Mouse (Mus musculus): ENCODE results near the gene Lrrc17. TPM values are rescaled to one million over a fixed set of nuclear protein-coding genes. Genes with fewer than 3 reads are reported as not detected.

Lrrc17 gene
- total and polyA plus RNA-seq, 2 experiments from 2014 or later: 3.1 to 7.9 TPM

GRCm38 (mm10) chr5:21500941-21501340 is 42.4 kb upstream of the Lrrc17 start:
- ATAC-seq (peak; percentile 84), DNase-seq (peak; percentile 62)
- no peaks in the 10 kb centered on the region for H3K36me3 ChIP-seq (ENCODE audit: insufficient read depth)
- no peaks in the 10 kb centered on the region; the same call in 1 of the 2 replicates for H3K4me1 ChIP-seq (ENCODE audit: insufficient read depth)
- H3K27me3 ChIP-seq (ENCODE audit: insufficient read depth, low read length): no peaks in the 10 kb centered on the region
- H3K27ac ChIP-seq (ENCODE audit: low read depth, low read length): no peak overlapping the region
- no peak for TF ChIP-seq CTCF (IDR thresholded peaks at IDR 0.05; ENCODE audit: low read depth)
- no peak overlapping the region for H3K4me2 ChIP-seq (ENCODE audit: low read depth)
- H3K4me3 ChIP-seq (ENCODE audit: low read depth, low read length): no peak overlapping the region
- WGBS: 59% methylated on average over 2 of the region's 2 CpGs
- no peak overlapping the region for H3K9ac ChIP-seq
- no peaks in the 10 kb centered on the region for H3K9me3 ChIP-seq (ENCODE audit: low read length)

- DNase-seq (no peak), ATAC-seq (no peak)
- no peaks in the 10 kb centered on the region for H3K27me3 ChIP-seq (ENCODE audit: insufficient read depth, low read length)
- H3K4me2 ChIP-seq (ENCODE audit: low read depth): no peak overlapping the region
- no peak for TF ChIP-seq CTCF (IDR thresholded peaks at IDR 0.05; ENCODE audit: low read depth)
- H3K9me3 ChIP-seq (ENCODE audit: low read length): no peaks in the 10 kb centered on the region
- no peaks in the 10 kb centered on the region; the same call in 1 of the 2 replicates for H3K4me1 ChIP-seq (ENCODE audit: insufficient read depth)
- no peak overlapping the region for H3K9ac ChIP-seq
- no peak overlapping the region for H3K27ac ChIP-seq (ENCODE audit: low read depth, low read length)
- WGBS: 86% methylated on average over 13 of the region's 13 CpGs
- no peaks in the 10 kb centered on the region for H3K36me3 ChIP-seq (ENCODE audit: insufficient read depth)
- no peak overlapping the region for H3K4me3 ChIP-seq (ENCODE audit: low read depth, low read length)
Measured at GRCm38 (mm10) chr5:21502936-21503610, 40.3 kb upstream of the Lrrc17 start.

DNA sequence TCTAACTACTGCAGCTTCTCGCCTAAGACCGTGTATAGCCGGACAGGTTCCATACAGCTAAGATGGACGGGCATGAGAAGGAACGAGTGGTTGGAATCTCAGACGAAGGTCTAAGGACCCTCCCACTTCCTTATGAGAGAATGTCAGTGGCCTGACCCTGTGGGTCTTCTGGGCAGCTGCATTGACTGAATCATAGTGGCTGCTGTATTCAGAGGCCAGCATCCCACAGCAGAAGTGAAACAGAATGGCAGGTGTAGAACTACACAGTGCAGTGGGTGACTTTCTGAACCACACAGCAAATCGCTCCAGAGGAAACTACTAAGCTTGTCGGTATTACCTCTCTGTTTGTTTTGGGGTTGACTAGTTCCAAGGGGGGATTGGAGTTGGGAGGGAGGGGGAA is 38.2 kb upstream of the Lrrc17 start:
- H3K4me1 ChIP-seq (ENCODE audit: insufficient read depth): no peaks in the 10 kb centered on the region; the same call in 1 of the 2 replicates
- 91% methylated on average over 8 of the region's 8 CpGs for WGBS
- H3K4me2 ChIP-seq (ENCODE audit: low read depth): no peak overlapping the region
- TF ChIP-seq CTCF (IDR thresholded peaks at IDR 0.05; ENCODE audit: low read depth): no peak
- H3K9ac ChIP-seq: no peak overlapping the region
- no peaks in the 10 kb centered on the region for H3K9me3 ChIP-seq (ENCODE audit: low read length)
- DNase-seq (no peak), ATAC-seq (no peak)
- H3K4me3 ChIP-seq (ENCODE audit: low read depth, low read length): no peak overlapping the region
- H3K36me3 ChIP-seq (ENCODE audit: insufficient read depth): no peaks in the 10 kb centered on the region
- H3K27ac ChIP-seq (ENCODE audit: low read depth, low read length): no peak overlapping the region
- no peaks in the 10 kb centered on the region for H3K27me3 ChIP-seq (ENCODE audit: insufficient read depth, low read length)

GRCm38 (mm10) chr5:21506887-21507286 is 36.5 kb upstream of the Lrrc17 start:
- Histone ChIP-seq H3K4me1 (ENCODE audit: insufficient read depth) (no peaks in the 10 kb centered on the region), H3K9ac (no peak overlapping the region), H3K9me3 (ENCODE audit: low read length) (no peaks in the 10 kb centered on the region), H3K27ac (ENCODE audit: low read depth, low read length) (no peak overlapping the region), H3K4me2 (ENCODE audit: low read depth) (no peak overlapping the region), H3K27me3 (ENCODE audit: insufficient read depth, low read length) (no peaks in the 10 kb centered on the region), H3K4me3 (ENCODE audit: low read depth, low read length) (no peak overlapping the region), H3K36me3 (ENCODE audit: insufficient read depth) (no peaks in the 10 kb centered on the region)
- no peak for TF ChIP-seq CTCF (IDR thresholded peaks at IDR 0.05; ENCODE audit: low read depth)
- ATAC-seq (no peak), DNase-seq (no peak)
- 88% methylated on average over 1 of the region's 1 CpGs for WGBS

DNA sequence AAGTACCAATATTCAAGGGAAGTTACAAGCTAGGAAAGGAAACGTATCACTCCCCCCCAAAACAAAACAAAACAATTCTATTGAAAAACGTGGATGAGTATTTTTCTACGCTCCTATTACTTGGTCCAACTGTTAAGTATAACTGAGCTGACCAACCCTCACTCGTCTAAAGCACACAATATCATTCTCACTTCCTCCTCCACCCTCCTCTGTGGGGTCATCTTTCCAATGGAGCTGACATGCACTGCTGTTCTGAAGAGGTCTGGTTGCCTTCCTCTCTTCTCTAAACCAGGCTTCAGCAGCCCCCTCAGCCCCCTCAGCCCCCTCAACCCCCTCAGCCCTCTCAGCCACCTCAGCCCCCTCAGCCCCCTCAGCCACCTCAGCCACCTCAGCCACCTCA is 33.6 kb upstream of the Lrrc17 start:
- Histone ChIP-seq H3K36me3 (ENCODE audit: insufficient read depth) (no peaks in the 10 kb centered on the region), H3K4me3 (ENCODE audit: low read depth, low read length) (no peak overlapping the region), H3K4me2 (ENCODE audit: low read depth) (no peak overlapping the region), H3K27ac (ENCODE audit: low read depth, low read length) (no peak overlapping the region), H3K9me3 (ENCODE audit: low read length) (no peaks in the 10 kb centered on the region), H3K4me1 (ENCODE audit: insufficient read depth) (no peaks in the 10 kb centered on the region), H3K9ac (no peak overlapping the region), H3K27me3 (ENCODE audit: insufficient read depth, low read length) (no peaks in the 10 kb centered on the region)
- TF ChIP-seq CTCF (IDR thresholded peaks at IDR 0.05; ENCODE audit: low read depth): no peak
- WGBS: 84% methylated on average over 4 of the region's 4 CpGs
- DNase-seq (no peak), ATAC-seq (no peak)

- no peaks in the 10 kb centered on the region for H3K36me3 ChIP-seq (ENCODE audit: insufficient read depth)
- no peaks in the 10 kb centered on the region for H3K27me3 ChIP-seq (ENCODE audit: insufficient read depth, low read length)
- WGBS: 71% methylated on average over 10 of the region's 10 CpGs
- ATAC-seq: no peak
- no peak overlapping the region for H3K27ac ChIP-seq (ENCODE audit: low read depth, low read length)
- H3K4me3 ChIP-seq (ENCODE audit: low read depth, low read length): no peak overlapping the region
- no peak for TF ChIP-seq CTCF (IDR thresholded peaks at IDR 0.05; ENCODE audit: low read depth)
- no peak overlapping the region for H3K4me2 ChIP-seq (ENCODE audit: low read depth)
- DNase-seq: no peak
- no peaks in the 10 kb centered on the region for H3K4me1 ChIP-seq (ENCODE audit: insufficient read depth)
- H3K9ac ChIP-seq: no peak overlapping the region
- no peaks in the 10 kb centered on the region for H3K9me3 ChIP-seq (ENCODE audit: low read length)
Measured at GRCm38 (mm10) chr5:21513363-21513762, 30.0 kb upstream of the Lrrc17 start.

- no peaks in the 10 kb centered on the region for H3K4me1 ChIP-seq (ENCODE audit: insufficient read depth)
- no peaks in the 10 kb centered on the region for H3K9me3 ChIP-seq (ENCODE audit: low read length)
- 81% methylated on average over 2 of the region's 2 CpGs for WGBS
- TF ChIP-seq CTCF (IDR thresholded peaks at IDR 0.05; ENCODE audit: low read depth): no peak
- H3K4me3 ChIP-seq (ENCODE audit: low read depth, low read length): no peak overlapping the region
- H3K27ac ChIP-seq (ENCODE audit: low read depth, low read length): no peak overlapping the region
- H3K27me3 ChIP-seq (ENCODE audit: insufficient read depth, low read length): no peaks in the 10 kb centered on the region
- H3K36me3 ChIP-seq (ENCODE audit: insufficient read depth): no peaks in the 10 kb centered on the region
- ATAC-seq (no peak), DNase-seq (no peak)
- H3K9ac ChIP-seq: no peak overlapping the region
- H3K4me2 ChIP-seq (ENCODE audit: low read depth): no peak overlapping the region
Measured at GRCm38 (mm10) chr5:21517562-21517961, 25.8 kb upstream of the Lrrc17 start.

Measured in forebrain, postnatal 0 days (tissue).